Mouse (Mus musculus) limb, embryonic 10.5 days (tissue): ENCODE measurements around the gene Irx2. TPM values are rescaled to one million over a fixed set of nuclear protein-coding genes. Genes with fewer than 3 reads are reported as not detected.
A peak's percentile ranks its signal among the peaks of the same experiment; 100 is the strongest.

ENCODE experiments used
- DNase-seq: peaks from one replicate; pipeline ENCODE4 v3.0.0-alpha.2; 2017; ENCODE audit warnings: low spot score
- H3K27ac ChIP-seq: fragments of 300-500 bp; sonication (generic); 2 replicates; pipeline ENCODE4 v1.5.1; 2016; ENCODE audit warnings: mild to moderate bottlenecking
- H3K27me3 ChIP-seq: fragments of 300-500 bp; sonication (generic); 2 replicates; pipeline ENCODE4 v1.6.1; 2016; ENCODE audit warnings: low read depth, mild to moderate bottlenecking; ENCODE audit not compliant: poor library complexity, severe bottlenecking
- H3K36me3 ChIP-seq: fragments of 300-500 bp; sonication (generic); 2 replicates; pipeline ENCODE4 v1.6.1; 2016; ENCODE audit warnings: mild to moderate bottlenecking, moderate library complexity
- H3K4me1 ChIP-seq: fragments of 300-500 bp; sonication (generic); 2 replicates; pipeline ENCODE4 v1.6.1; 2016
- H3K4me3 ChIP-seq: fragments of 300-500 bp; sonication (generic); 2 replicates; pipeline ENCODE4 v1.5.1; 2016; ENCODE audit warnings: mild to moderate bottlenecking, moderate library complexity
- H3K9me3 ChIP-seq: fragments of 300-500 bp; sonication (generic); replicated peaks from 2 replicates; pipeline ENCODE4 v1.6.1; 2016; ENCODE audit warnings: mild to moderate bottlenecking
- WGBS: fragments of 180-500 bp; shearing (Covaris S2); methylation state at CpG from one replicate; pipeline ENCODE4 v1.1.7; 2016; 5-methylcytosine and 5-hydroxymethylcytosine counted together
- polyA plus RNA-seq: library from polyadenylated mRNA; unstranded; fragments of >200 nt; fragmentation: Nextera tagmentation; extraction: Ambion mirVana; gene quantifications from 2 replicates; pipeline ENCODE4 v1.2.1, GENCODE M21; 2016

Gene Irx2
- polyA plus RNA-seq, 1 experiment from 2014 or later, result 2.2 TPM

- peak overlapping the region; percentile 65 for H3K4me3 ChIP-seq
- 2% methylated on average over 80 of the region's 88 CpGs for WGBS
- peaks cover 100% of the 10 kb centered on the region for H3K27me3 ChIP-seq
- peaks cover 45% of the 10 kb centered on the region for H3K4me1 ChIP-seq
- H3K36me3 ChIP-seq, result no peaks in the 10 kb centered on the region
- H3K9me3 ChIP-seq, result no peaks in the 10 kb centered on the region
- peak; percentile 75 for DNase-seq
- peak overlapping the region; percentile 82 for H3K27ac ChIP-seq
These were observed 463 bp downstream of the Irx2 start for GRCm38 (mm10) chr13:72628935-72629631.

- WGBS, result under 1% methylated on average over 13 of the region's 13 CpGs
- no peaks in the 10 kb centered on the region for H3K9me3 ChIP-seq
- peaks cover 100% of the 10 kb centered on the region for H3K27me3 ChIP-seq
- no peak overlapping the region for H3K27ac ChIP-seq
- H3K4me1 ChIP-seq, result peaks cover 39% of the 10 kb centered on the region
- peak; percentile 47 for DNase-seq
- H3K4me3 ChIP-seq, result peak overlapping the region; percentile 65
- H3K36me3 ChIP-seq, result no peaks in the 10 kb centered on the region
These were observed 1.2 kb downstream of the Irx2 start for GRCm38 (mm10) chr13:72629806-72630205.

GRCm38 (mm10) chr13:72630501-72631372 is 2.1 kb downstream of the Irx2 start:
- peaks cover 100% of the 10 kb centered on the region for H3K27me3 ChIP-seq
- no peak overlapping the region for H3K27ac ChIP-seq
- DNase-seq, result peak; percentile 66
- peak overlapping the region; percentile 39 for H3K4me3 ChIP-seq
- H3K4me1 ChIP-seq, result peaks cover 39% of the 10 kb centered on the region
- WGBS, result 1% methylated on average over 60 of the region's 60 CpGs
- no peaks in the 10 kb centered on the region for H3K36me3 ChIP-seq
- no peaks in the 10 kb centered on the region for H3K9me3 ChIP-seq

GRCm38 (mm10) chr13:72631373-72632021 is 2.9 kb downstream of the Irx2 start:
- peak; percentile 68 for DNase-seq
- Histone ChIP-seq H3K4me3 (peak overlapping the region; percentile 39), H3K36me3 (no peaks in the 10 kb centered on the region), H3K9me3 (no peaks in the 10 kb centered on the region), H3K27me3 (peaks cover 100% of the 10 kb centered on the region), H3K27ac (0 out of 2 replicates have a peak overlapping the region, but pooled peaks have one; percentile 34), H3K4me1 (peaks cover 46% of the 10 kb centered on the region)
- WGBS, result under 1% methylated on average over 62 of the region's 62 CpGs

- no peaks in the 10 kb centered on the region for H3K36me3 ChIP-seq
- H3K9me3 ChIP-seq, result no peaks in the 10 kb centered on the region
- H3K4me3 ChIP-seq, result no peak overlapping the region
- WGBS, result 6% methylated on average over 6 of the region's 6 CpGs
- no peak for DNase-seq
- H3K27me3 ChIP-seq, result peaks cover 100% of the 10 kb centered on the region
- peaks cover 47% of the 10 kb centered on the region for H3K4me1 ChIP-seq
- no peak overlapping the region for H3K27ac ChIP-seq
These were observed 3.7 kb downstream of the Irx2 start for GRCm38 (mm10) chr13:72632361-72632760.

DNA sequence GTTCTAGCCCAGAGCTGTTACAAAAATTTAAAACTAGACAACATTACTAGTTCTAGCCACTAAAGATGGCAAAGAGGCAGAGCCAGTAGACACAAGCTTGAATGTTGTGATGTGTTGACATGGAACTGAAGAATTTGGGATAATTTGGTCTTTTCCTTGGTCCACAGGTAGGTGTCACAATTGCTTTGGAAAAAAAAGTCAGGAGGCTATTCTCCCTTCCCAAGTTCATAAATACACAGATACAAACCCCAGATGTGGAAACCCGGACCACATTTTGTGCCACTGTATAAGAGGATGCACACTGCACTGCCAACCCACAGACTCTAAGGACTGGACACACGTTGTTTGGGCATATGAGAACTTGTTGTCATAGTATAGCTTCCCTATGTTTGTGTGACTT is 4.5 kb downstream of the Irx2 start:
- H3K27ac ChIP-seq, result no peak overlapping the region
- H3K4me1 ChIP-seq, result peaks cover 47% of the 10 kb centered on the region
- no peak overlapping the region for H3K4me3 ChIP-seq
- H3K9me3 ChIP-seq, result no peaks in the 10 kb centered on the region
- DNase-seq, result no peak
- WGBS, result 25% methylated on average over 2 of the region's 2 CpGs
- no peaks in the 10 kb centered on the region for H3K36me3 ChIP-seq
- H3K27me3 ChIP-seq, result peaks cover 100% of the 10 kb centered on the region

DNA sequence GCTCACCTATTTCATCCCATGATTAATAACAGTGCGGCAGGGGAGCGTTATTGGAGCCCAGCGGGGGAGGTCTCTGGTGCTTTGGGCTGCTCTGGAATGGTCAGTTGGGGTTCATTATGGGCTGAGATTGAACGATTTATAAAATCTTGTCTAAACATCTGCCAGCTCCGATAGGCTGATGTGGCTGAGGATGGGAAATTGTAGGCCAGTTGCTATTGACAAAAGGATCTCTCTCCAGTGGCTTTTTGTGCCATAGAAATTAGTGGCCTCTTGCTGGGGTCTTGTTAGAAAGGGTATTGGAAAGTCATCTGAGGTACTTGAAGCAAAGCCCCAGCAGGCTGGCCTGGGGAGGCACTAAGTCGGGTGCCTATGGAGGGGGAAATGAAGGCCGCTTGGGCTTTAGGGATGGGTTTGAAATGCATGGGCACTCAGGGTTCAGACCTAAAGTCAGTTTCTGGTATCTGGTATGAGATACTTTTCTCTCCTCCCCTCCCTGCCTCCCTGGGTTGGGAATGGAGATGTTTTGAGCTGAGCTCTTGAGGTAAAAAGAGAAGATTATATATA is 6.2 kb downstream of the Irx2 start:
- 3% methylated on average over 7 of the region's 7 CpGs for WGBS
- peaks cover 48% of the 10 kb centered on the region for H3K4me1 ChIP-seq
- H3K9me3 ChIP-seq, result no peaks in the 10 kb centered on the region
- H3K27ac ChIP-seq, result no peak overlapping the region
- no peaks in the 10 kb centered on the region for H3K36me3 ChIP-seq
- H3K4me3 ChIP-seq, result no peak overlapping the region
- H3K27me3 ChIP-seq, result peaks cover 100% of the 10 kb centered on the region
- DNase-seq, result no peak

DNA sequence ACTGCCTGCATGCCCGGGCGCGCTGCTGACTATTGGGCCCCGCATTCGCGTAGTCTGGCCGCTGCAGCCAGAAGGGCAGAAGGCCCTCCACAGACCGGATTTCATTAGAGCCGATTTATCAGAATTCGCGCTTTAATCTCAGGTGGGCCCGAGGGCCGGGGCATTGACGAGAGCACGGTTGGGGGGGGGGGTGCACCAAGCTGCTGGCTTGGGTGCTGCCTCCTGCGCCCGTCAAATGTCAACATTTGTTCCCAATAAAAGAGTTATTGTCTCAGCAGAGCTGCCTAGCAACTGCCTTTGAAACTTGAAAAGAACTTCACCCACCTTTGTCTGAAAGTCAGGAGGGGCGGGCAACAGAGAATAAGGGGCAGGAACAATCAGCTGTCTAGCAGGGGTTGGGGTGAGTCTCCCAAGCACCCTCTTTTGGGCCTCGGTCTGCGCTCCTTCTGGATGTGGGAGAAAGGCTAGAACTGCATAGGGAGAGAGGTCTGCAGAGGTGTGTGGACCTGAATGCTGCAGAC is 7.8 kb downstream of the Irx2 start:
- Histone ChIP-seq H3K4me1 (peaks cover 47% of the 10 kb centered on the region), H3K27ac (no peak overlapping the region), H3K4me3 (peak overlapping the region; percentile 25), H3K9me3 (no peaks in the 10 kb centered on the region), H3K27me3 (peaks cover 100% of the 10 kb centered on the region), H3K36me3 (no peaks in the 10 kb centered on the region)
- WGBS, result 1% methylated on average over 20 of the region's 20 CpGs
- peak; percentile 54 for DNase-seq

DNA sequence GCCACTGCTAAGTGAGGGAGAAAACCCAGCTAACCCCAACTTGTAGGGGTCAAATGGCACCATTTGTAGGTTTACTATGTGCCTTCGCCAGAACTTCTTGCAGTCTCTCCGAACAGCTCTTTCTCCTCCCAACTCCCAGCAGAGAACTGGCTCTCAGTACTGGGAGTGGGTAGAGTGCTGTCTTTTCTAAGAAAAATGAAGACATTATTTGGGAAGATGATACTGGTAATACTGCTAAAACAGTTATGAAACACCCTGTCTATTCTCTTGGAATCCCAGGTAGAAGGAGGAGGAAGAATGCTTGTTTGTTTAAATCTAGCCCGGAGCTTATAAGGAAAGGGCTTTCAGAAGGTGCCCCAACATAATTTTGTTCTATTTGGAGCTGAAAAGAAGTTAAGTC is 8.9 kb downstream of the Irx2 start:
- no peak overlapping the region for H3K27ac ChIP-seq
- no peaks in the 10 kb centered on the region for H3K9me3 ChIP-seq
- H3K36me3 ChIP-seq, result no peaks in the 10 kb centered on the region
- WGBS, result 3% methylated on average over 3 of the region's 3 CpGs
- peaks cover 42% of the 10 kb centered on the region for H3K4me1 ChIP-seq
- DNase-seq, result no peak
- peaks cover 100% of the 10 kb centered on the region for H3K27me3 ChIP-seq
- H3K4me3 ChIP-seq, result no peak overlapping the region

GRCm38 (mm10) chr13:72638401-72639130 is 9.9 kb downstream of the Irx2 start:
- no peaks in the 10 kb centered on the region for H3K36me3 ChIP-seq
- WGBS, result 2% methylated on average over 26 of the region's 26 CpGs
- no peaks in the 10 kb centered on the region for H3K9me3 ChIP-seq
- no peak overlapping the region for H3K27ac ChIP-seq
- H3K4me1 ChIP-seq, result peaks cover 42% of the 10 kb centered on the region
- peak overlapping the region; percentile 52 for H3K4me3 ChIP-seq
- peaks cover 100% of the 10 kb centered on the region for H3K27me3 ChIP-seq
- DNase-seq, result peak; percentile 76

- H3K9me3 ChIP-seq, result no peaks in the 10 kb centered on the region
- DNase-seq, result peak; percentile 68
- H3K4me1 ChIP-seq, result peaks cover 42% of the 10 kb centered on the region
- peak overlapping the region; percentile 52 for H3K4me3 ChIP-seq
- H3K27ac ChIP-seq, result no peak overlapping the region
- no peaks in the 10 kb centered on the region for H3K36me3 ChIP-seq
- WGBS, result under 1% methylated on average over 32 of the region's 32 CpGs
- H3K27me3 ChIP-seq, result peaks cover 100% of the 10 kb centered on the region
These were observed 11.0 kb downstream of the Irx2 start for GRCm38 (mm10) chr13:72639441-72640130.
